Mouse (Mus musculus): ENCODE data around the gene Fbxw20. TPM values are rescaled to one million over a fixed set of nuclear protein-coding genes. Genes with fewer than 3 reads are reported as not detected.

Gene Fbxw20
- total and polyA plus RNA-seq, 2 experiments from 2014 or later: not detected

- H3K9ac ChIP-seq: no peak overlapping the region
- no peaks in the 10 kb centered on the region for H3K9me3 ChIP-seq (ENCODE audit: low read length)
- no peaks in the 10 kb centered on the region for H3K27me3 ChIP-seq (ENCODE audit: insufficient read depth, low read length)
- 81% methylated on average over 1 of the region's 1 CpGs for WGBS
- H3K36me3 ChIP-seq (ENCODE audit: insufficient read depth): no peaks in the 10 kb centered on the region
- no peak overlapping the region for H3K27ac ChIP-seq (ENCODE audit: low read depth, low read length)
- H3K4me3 ChIP-seq (ENCODE audit: low read depth, low read length): no peak overlapping the region
- DNase-seq: no peak
- no peak overlapping the region for H3K4me2 ChIP-seq (ENCODE audit: low read depth)
- H3K4me1 ChIP-seq (ENCODE audit: insufficient read depth): no peaks in the 10 kb centered on the region
- no peak for TF ChIP-seq CTCF (IDR thresholded peaks at IDR 0.05; ENCODE audit: low read depth)
- no peak for ATAC-seq
Measured at GRCm38 (mm10) chr9:109176301-109176700, 58.3 kb downstream of the Fbxw20 start.

Other genes with a start within 250 kb of the Fbxw20 start
- gene Ucn2, start 248.7 kb downstream of the Fbxw20 start, total RNA-seq (2014; rRNA removed): 0.23 TPM in 1 of 2 replicates, not detected in the other
- not detected in 2 replicates for gene Ucn2, start 248.7 kb downstream of the Fbxw20 start, polyA plus RNA-seq (2015; fragmentation: Nextera tagmentation; extraction: Ambion mirVana)
- gene Pfkfb4, start 243.0 kb downstream of the Fbxw20 start, total RNA-seq (2014; rRNA removed): 27.1 and 46.4 TPM in 2 replicates
- gene Pfkfb4, start 243.0 kb downstream of the Fbxw20 start, polyA plus RNA-seq (2015; fragmentation: Nextera tagmentation; extraction: Ambion mirVana): 16.6 and 21.7 TPM in 2 replicates
- 66.2 and 68.4 TPM in 2 replicates for gene Shisa5, start 196.2 kb downstream of the Fbxw20 start, total RNA-seq (2014; rRNA removed)
- gene Shisa5, start 196.2 kb downstream of the Fbxw20 start, polyA plus RNA-seq (2015; fragmentation: Nextera tagmentation; extraction: Ambion mirVana): 75.9 and 77.3 TPM in 2 replicates
- gene Trex1, start 175.0 kb downstream of the Fbxw20 start, total RNA-seq (2014; rRNA removed): 22.5 and 25.3 TPM in 2 replicates
- gene Trex1, start 175.0 kb downstream of the Fbxw20 start, polyA plus RNA-seq (2015; fragmentation: Nextera tagmentation; extraction: Ambion mirVana): 16.5 and 20.3 TPM in 2 replicates
- 45.2 and 46.1 TPM in 2 replicates for gene Atrip, start 160.6 kb downstream of the Fbxw20 start, total RNA-seq (2014; rRNA removed)
- 34.6 and 34.8 TPM in 2 replicates for gene Atrip, start 160.6 kb downstream of the Fbxw20 start, polyA plus RNA-seq (2015; fragmentation: Nextera tagmentation; extraction: Ambion mirVana)
- gene Ccdc51, start 152.3 kb downstream of the Fbxw20 start, total RNA-seq (2014; rRNA removed): 12.2 and 12.9 TPM in 2 replicates
- 6.4 and 7.2 TPM in 2 replicates for gene Ccdc51, start 152.3 kb downstream of the Fbxw20 start, polyA plus RNA-seq (2015; fragmentation: Nextera tagmentation; extraction: Ambion mirVana)
- 177 and 216 TPM in 2 replicates for gene Tma7, start 152.2 kb downstream of the Fbxw20 start, total RNA-seq (2014; rRNA removed)
- gene Tma7, start 152.2 kb downstream of the Fbxw20 start, polyA plus RNA-seq (2015; fragmentation: Nextera tagmentation; extraction: Ambion mirVana): 695 and 816 TPM in 2 replicates
- 56.3 and 78.2 TPM in 2 replicates for gene Plxnb1, start 139.4 kb downstream of the Fbxw20 start, total RNA-seq (2014; rRNA removed)
- 7.3 and 10.2 TPM in 2 replicates for gene Plxnb1, start 139.4 kb downstream of the Fbxw20 start, polyA plus RNA-seq (2015; fragmentation: Nextera tagmentation; extraction: Ambion mirVana)
- gene Fbxw21, start 72.7 kb downstream of the Fbxw20 start, total RNA-seq (2014; rRNA removed): not detected in 2 replicates
- not detected in 2 replicates for gene Fbxw21, start 72.7 kb downstream of the Fbxw20 start, polyA plus RNA-seq (2015; fragmentation: Nextera tagmentation; extraction: Ambion mirVana)
- 0.24 TPM in 1 of 2 replicates, not detected in the other for gene Fbxw13, start 38.8 kb downstream of the Fbxw20 start, total RNA-seq (2014; rRNA removed)
- gene Fbxw13, start 38.8 kb downstream of the Fbxw20 start, polyA plus RNA-seq (2015; fragmentation: Nextera tagmentation; extraction: Ambion mirVana): 0.19 and 0.24 TPM in 2 replicates
- not detected in 2 replicates for gene Fbxw14, start 52.9 kb upstream of the Fbxw20 start, total RNA-seq (2014; rRNA removed)
- gene Fbxw14, start 52.9 kb upstream of the Fbxw20 start, polyA plus RNA-seq (2015; fragmentation: Nextera tagmentation; extraction: Ambion mirVana): not detected in 2 replicates
- not detected in 2 replicates for gene Fbxw28, start 104.9 kb upstream of the Fbxw20 start, total RNA-seq (2014; rRNA removed)
- gene Fbxw28, start 104.9 kb upstream of the Fbxw20 start, polyA plus RNA-seq (2015; fragmentation: Nextera tagmentation; extraction: Ambion mirVana): not detected in 2 replicates
- not detected in 2 replicates for gene Fbxw22, start 169.5 kb upstream of the Fbxw20 start, total RNA-seq (2014; rRNA removed)
- not detected in 2 replicates for gene Fbxw22, start 169.5 kb upstream of the Fbxw20 start, polyA plus RNA-seq (2015; fragmentation: Nextera tagmentation; extraction: Ambion mirVana)
- not detected in 2 replicates for gene Fbxw16, start 214.4 kb upstream of the Fbxw20 start, total RNA-seq (2014; rRNA removed)
- not detected in 2 replicates for gene Fbxw16, start 214.4 kb upstream of the Fbxw20 start, polyA plus RNA-seq (2015; fragmentation: Nextera tagmentation; extraction: Ambion mirVana)